Mouse (Mus musculus): ENCODE results near the gene Asf1a. TPM values are rescaled to one million over a fixed set of nuclear protein-coding genes. Genes with fewer than 3 reads are reported as not detected.

Asf1a gene
- total RNA-seq, 1 experiment, result 64.7 TPM

DNA sequence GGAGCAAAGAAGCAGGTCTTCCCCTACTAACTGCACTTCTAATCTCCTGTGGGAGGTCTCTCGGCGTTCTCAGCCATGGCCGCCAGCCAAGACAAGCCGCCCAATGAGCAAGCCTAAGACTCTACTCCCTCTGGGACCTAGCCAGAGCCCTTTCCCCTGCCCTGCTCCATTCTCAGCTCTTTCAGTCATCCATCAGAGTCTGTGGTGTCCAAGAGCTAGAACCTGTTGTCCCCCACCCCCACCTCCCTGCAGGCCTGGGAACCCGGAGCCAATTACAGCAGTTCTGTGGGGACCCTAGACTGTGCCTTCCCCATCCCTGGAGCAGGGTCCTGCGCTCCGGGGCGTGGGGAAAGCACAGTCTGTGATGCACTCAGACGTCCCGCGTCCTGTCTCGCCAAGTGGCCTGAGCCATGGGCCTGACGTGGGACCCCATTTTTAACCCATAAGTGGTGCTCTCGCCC is 15.9 kb upstream of the Asf1a start:
- no peaks in the 10 kb centered on the region for H3K36me3 ChIP-seq (ENCODE audit: control insufficient read depth, insufficient read depth, low read length, poor library complexity, severe bottlenecking)
- H3K9ac ChIP-seq (ENCODE audit: insufficient read depth, low read depth, low read length, poor library complexity, severe bottlenecking), result peak overlapping the region; percentile 59
- H3K9me3 ChIP-seq (ENCODE audit: control insufficient read depth, insufficient read depth, low read depth, low read length), result no peaks in the 10 kb centered on the region
- DNase-seq (ENCODE audit: low read depth, low spot score), result peak; percentile 21
- in situ Hi-C loops (cut with MboI; ENCODE audit: low sequenced_read_pairs in 2 of 2, unreplicated experiment in 2 of 2), result no loop called here
- TF ChIP-seq HCFC1 (IDR thresholded peaks at IDR 0.05; ENCODE audit: borderline replicate concordance, insufficient read depth, low read length), result no peak
- 0 out of 2 replicates have a peak overlapping the region, but pooled peaks have one; percentile 7 for H3K27ac ChIP-seq (ENCODE audit: insufficient read depth, low read depth, low read length, poor library complexity, severe bottlenecking)
- H3K4me1 ChIP-seq (ENCODE audit: control insufficient read depth in 2 of 2, insufficient read depth in 2 of 2, low read length in 2 of 2, poor library complexity in 1 of 2), result peaks cover 0 to 5% of the 10 kb centered on the region in 2 experiments; a peak in 2 of 4 replicates
- peak overlapping the region; percentile 56 to 89 for H3K4me3 ChIP-seq (ENCODE audit: insufficient read depth in 1 of 2, low read depth in 1 of 2, low read length in 2 of 2, poor library complexity in 1 of 2, severe bottlenecking in 1 of 2)

DNA sequence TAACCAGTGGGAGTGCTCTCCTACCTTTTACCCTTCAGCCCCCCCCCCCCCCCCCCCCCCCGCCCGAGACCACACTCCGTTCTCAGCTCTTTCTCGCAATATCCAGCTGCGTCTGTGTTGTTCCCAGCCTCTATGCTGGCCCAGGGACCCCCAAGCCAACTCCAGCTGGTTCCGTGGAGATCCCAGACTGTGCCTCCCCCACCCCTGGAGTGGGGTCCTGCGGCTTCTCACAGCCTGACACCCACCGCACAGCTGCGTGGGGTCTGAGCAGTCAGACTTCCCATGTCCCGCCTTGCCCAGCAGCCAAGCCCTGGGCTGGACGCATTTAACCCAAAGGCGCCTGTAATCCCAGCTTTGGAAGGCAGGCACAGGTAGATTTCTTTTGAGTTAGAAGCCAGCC is 15.5 kb upstream of the Asf1a start:
- Histone ChIP-seq H3K27ac (ENCODE audit: insufficient read depth, low read depth, low read length, poor library complexity, severe bottlenecking) (no peak overlapping the region), H3K4me1 (ENCODE audit: control insufficient read depth in 2 of 2, insufficient read depth in 2 of 2, low read length in 2 of 2, poor library complexity in 1 of 2) (peaks cover 0 to 5% of the 10 kb centered on the region in 2 experiments; a peak in 2 of 4 replicates), H3K36me3 (ENCODE audit: control insufficient read depth, insufficient read depth, low read length, poor library complexity, severe bottlenecking) (no peaks in the 10 kb centered on the region), H3K4me3 (ENCODE audit: insufficient read depth in 1 of 2, low read depth in 1 of 2, low read length in 2 of 2, poor library complexity in 1 of 2, severe bottlenecking in 1 of 2) (peak overlapping the region; percentile 56 to 89), H3K9ac (ENCODE audit: insufficient read depth, low read depth, low read length, poor library complexity, severe bottlenecking) (peak overlapping the region; percentile 70), H3K9me3 (ENCODE audit: control insufficient read depth, insufficient read depth, low read depth, low read length) (no peaks in the 10 kb centered on the region)
- TF ChIP-seq CHD2 (IDR thresholded peaks at IDR 0.05; ENCODE audit: low read depth, low read length), result no peak
- no peak for TF ChIP-seq ZNF384 (IDR thresholded peaks at IDR 0.05; ENCODE audit: low read depth, low read length)
- no peak for TF ChIP-seq ZC3H11A (IDR thresholded peaks at IDR 0.05; ENCODE audit: borderline replicate concordance, low read depth, low read length)
- TF ChIP-seq MAFK (IDR thresholded peaks at IDR 0.05; ENCODE audit: insufficient read depth, low read depth, low read length), result no peak
- no peak for TF ChIP-seq HCFC1 (IDR thresholded peaks at IDR 0.05; ENCODE audit: borderline replicate concordance, insufficient read depth, low read length)
- in situ Hi-C loops (cut with MboI; ENCODE audit: low sequenced_read_pairs in 2 of 2, unreplicated experiment in 2 of 2), result no loop called here
- no peak for DNase-seq (ENCODE audit: low read depth, low spot score)

- in situ Hi-C loops (cut with MboI; ENCODE audit: low sequenced_read_pairs in 2 of 2, unreplicated experiment in 2 of 2), result no loop called here
- Histone ChIP-seq H3K9ac (ENCODE audit: insufficient read depth, low read depth, low read length, poor library complexity, severe bottlenecking) (no peak overlapping the region), H3K36me3 (ENCODE audit: control insufficient read depth, insufficient read depth, low read length, poor library complexity, severe bottlenecking) (no peaks in the 10 kb centered on the region), H3K9me3 (ENCODE audit: control insufficient read depth, insufficient read depth, low read depth, low read length) (no peaks in the 10 kb centered on the region), H3K4me3 (ENCODE audit: insufficient read depth in 1 of 2, low read depth in 1 of 2, low read length in 2 of 2, poor library complexity in 1 of 2, severe bottlenecking in 1 of 2) (no peak overlapping the region), H3K4me1 (ENCODE audit: control insufficient read depth in 2 of 2, insufficient read depth in 2 of 2, low read length in 2 of 2, poor library complexity in 1 of 2) (peaks cover 0 to 4% of the 10 kb centered on the region in 2 experiments; a peak in 2 of 4 replicates), H3K27ac (ENCODE audit: insufficient read depth, low read depth, low read length, poor library complexity, severe bottlenecking) (no peak overlapping the region)
- TF ChIP-seq CHD2 (IDR thresholded peaks at IDR 0.05; ENCODE audit: low read depth, low read length) (no peak), ZNF384 (IDR thresholded peaks at IDR 0.05; ENCODE audit: low read depth, low read length) (no peak)
- no peak for DNase-seq (ENCODE audit: low read depth, low spot score)
Measured at GRCm38 (mm10) chr10:53585777-53586176, 10.8 kb upstream of the Asf1a start.

DNA sequence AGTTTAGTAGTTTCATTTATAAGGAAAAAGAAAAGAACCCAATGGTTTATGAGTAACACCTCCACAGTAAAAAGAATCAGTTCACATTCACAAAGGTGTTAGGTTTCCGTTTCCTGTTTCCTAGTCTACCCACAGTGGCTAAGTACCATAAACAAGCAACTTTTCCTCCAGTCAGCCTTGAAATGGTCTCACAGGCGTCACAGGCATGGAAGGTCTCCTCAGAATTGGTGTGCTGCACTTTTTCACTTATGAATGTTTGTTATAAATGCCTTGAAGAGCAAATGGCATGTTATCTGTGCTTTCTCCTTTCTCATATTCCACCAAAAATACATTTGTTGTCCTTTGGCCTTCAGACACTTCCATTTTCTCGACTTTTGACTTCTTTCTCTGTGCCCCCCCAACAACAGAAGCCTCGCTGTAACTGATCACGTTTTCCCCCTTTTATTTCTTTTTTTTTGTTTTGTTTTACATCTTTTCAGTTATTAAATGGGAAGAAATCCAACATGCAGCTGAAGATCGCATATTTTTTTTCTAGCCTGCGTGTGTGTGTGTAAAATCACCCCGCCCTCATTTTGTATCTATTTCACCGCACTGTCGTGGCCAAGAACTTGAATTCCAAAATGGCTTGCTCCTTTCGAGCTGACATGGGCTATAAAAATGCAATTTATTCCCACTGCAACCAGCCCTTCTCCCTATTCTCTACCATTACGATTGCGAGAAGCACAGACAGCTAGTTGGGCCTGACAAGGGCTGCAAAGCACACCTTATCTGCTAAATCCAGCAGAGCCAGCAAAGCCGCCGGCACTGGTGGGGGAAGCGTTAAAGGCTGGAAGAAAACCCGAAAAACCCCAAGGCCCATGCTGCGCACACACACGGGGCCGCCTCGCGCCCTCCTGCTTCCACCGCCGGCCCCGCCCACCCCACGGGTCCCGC is 547 bp upstream of the Asf1a start:
- TF ChIP-seq ZNF384 (IDR thresholded peaks at IDR 0.05; ENCODE audit: low read depth, low read length) (no peak), ZC3H11A (IDR thresholded peaks at IDR 0.05; ENCODE audit: borderline replicate concordance, low read depth, low read length) (no peak), HCFC1 (IDR thresholded peaks at IDR 0.05; ENCODE audit: borderline replicate concordance, insufficient read depth, low read length) (no peak), MAFK (IDR thresholded peaks at IDR 0.05; ENCODE audit: insufficient read depth, low read depth, low read length) (no peak), CHD2 (IDR thresholded peaks at IDR 0.05; ENCODE audit: low read depth, low read length) (no peak)
- Histone ChIP-seq H3K36me3 (ENCODE audit: control insufficient read depth, insufficient read depth, low read length, poor library complexity, severe bottlenecking) (0 out of 2 replicates have a peak, but pooled peaks cover 3% of the 10 kb centered on the region), H3K4me1 (ENCODE audit: control insufficient read depth in 2 of 2, insufficient read depth in 2 of 2, low read length in 2 of 2, poor library complexity in 1 of 2) (peaks cover 2% of the 10 kb centered on the region in 2 experiments; a peak in 1 of 4 replicates), H3K27ac (ENCODE audit: insufficient read depth, low read depth, low read length, poor library complexity, severe bottlenecking) (no peak overlapping the region), H3K4me3 (ENCODE audit: insufficient read depth in 1 of 2, low read depth in 1 of 2, low read length in 2 of 2, poor library complexity in 1 of 2, severe bottlenecking in 1 of 2) (peak overlapping the region; percentile 69 to 70), H3K9ac (ENCODE audit: insufficient read depth, low read depth, low read length, poor library complexity, severe bottlenecking) (peak overlapping the region; percentile 74), H3K9me3 (ENCODE audit: control insufficient read depth, insufficient read depth, low read depth, low read length) (no peaks in the 10 kb centered on the region)
- in situ Hi-C loops (cut with MboI; ENCODE audit: low sequenced_read_pairs in 2 of 2, unreplicated experiment in 2 of 2), result no loop called here
- no peak for DNase-seq (ENCODE audit: low read depth, low spot score)
